Mouse (Mus musculus): ENCODE data around the gene Misp.

Gene Misp

DNA sequence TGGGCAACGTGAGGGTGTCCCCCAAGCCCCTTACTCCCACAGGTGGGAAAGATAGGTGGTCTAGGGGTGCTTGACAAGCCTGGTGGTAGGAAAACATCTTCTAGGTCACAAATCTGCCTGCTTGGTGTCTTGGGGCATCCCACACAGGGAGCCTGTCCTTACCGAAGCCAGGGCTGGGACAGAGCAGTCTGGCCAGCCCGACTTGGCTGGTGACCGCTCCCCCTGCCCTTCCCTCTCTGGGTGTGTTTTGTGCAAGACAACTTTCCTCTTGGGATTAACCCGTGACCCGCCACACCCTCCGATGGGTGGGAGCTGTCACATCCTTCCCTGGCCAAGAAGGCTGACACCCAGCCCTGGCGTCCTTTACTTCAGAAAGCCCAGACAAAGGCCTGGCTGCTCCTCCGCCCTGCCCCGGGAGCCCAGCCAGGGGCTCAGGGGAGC is 26.3 kb upstream of the Misp start:
- peak; percentile 73 to 88 for DNase-seq (ENCODE audit: low spot score in 2 of 2)

DNA sequence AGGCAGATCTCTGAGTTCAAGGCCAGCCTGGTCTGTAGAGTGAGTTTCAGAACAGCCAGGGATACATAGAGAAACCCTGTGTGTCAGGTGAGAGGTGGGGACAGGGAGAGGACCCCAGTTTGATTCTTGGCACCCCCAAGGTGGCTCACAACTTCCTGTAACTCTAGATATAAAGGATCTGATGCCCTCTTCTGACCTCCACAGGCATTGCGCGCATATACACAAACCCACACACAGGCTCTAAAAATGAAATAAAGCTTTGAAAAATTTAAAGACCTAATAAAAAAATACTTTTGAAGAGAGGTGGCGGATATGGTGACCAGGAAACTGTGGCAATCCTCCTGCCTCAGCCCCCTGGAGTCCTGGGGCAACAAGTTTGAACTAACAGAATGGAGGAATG is 24.9 kb upstream of the Misp start:
- DNase-seq (ENCODE audit: low spot score in 2 of 2), result no peak

DNA sequence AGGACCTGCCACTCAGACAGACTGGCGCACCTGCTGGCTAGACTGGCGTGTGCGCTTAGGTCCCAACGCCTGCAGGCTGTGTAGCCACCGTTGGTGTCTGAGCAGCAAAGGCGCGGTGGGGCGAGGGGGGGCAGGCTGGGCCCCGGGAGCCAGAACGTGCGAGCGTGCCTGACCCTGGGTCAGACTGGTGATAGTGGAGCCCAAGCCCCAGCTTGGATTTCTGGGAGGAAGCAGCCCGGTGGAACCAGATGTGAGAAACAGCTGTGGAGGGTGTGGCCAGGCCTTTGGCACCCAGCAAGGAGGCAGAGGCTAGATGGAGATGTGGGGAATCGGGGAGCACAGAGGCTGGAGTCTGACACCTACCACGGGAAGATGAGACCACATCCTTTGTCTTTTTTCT is 23.5 kb upstream of the Misp start:
- no peak for DNase-seq (ENCODE audit: low spot score in 2 of 2)

DNA sequence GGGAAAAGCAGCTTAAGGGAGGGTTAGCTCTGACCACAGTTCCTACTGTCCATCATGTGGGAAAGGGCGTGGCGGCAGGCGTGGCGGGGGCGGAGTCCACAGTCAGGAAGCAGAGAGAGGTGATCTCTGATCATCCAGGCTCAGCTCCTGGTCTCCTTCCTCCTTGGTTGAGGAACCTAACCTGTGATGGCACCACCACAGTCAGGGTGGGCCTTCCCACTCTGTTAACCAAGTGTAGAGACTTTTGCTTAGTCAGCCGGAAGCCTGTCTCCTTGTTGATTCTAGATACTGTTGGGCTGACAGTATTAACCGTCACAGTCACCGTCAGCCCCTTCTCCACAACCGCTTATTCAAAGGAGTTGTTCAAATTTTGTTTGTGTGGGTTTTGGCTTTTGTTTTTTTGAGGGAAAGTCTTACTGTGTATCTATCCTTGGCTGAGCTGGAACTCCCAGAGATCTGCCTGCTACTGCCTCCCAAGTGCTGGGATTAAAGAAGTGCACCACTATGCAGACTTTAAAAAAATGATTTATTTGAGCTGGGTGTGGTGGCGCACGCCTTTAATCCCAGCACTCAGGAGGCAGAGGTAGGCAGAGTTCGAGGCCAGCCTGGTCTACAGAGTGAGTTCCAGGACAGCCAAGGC is 22.4 kb upstream of the Misp start:
- DNase-seq (ENCODE audit: low spot score in 2 of 2), result no peak

DNA sequence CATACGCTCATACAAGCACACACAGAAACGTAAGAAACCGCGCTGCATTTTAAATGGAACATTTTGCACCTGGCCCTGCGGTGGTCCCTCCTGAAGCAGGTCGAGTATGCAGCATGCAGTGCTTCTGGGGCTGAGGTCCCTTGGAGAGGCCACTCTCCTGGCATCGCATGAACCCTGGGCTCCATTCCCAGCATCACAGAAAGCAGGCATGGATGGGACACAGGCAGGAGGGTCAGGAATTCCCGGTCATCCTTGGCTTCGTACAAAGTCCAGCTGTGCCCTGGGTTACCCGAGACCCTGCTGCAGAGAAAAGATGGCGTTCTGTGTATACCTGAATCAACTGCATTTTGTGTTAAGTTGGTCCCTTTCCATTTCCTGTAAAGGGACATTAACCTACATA is 20.3 kb upstream of the Misp start:
- DNase-seq (ENCODE audit: low spot score in 2 of 2), result no peak

DNA sequence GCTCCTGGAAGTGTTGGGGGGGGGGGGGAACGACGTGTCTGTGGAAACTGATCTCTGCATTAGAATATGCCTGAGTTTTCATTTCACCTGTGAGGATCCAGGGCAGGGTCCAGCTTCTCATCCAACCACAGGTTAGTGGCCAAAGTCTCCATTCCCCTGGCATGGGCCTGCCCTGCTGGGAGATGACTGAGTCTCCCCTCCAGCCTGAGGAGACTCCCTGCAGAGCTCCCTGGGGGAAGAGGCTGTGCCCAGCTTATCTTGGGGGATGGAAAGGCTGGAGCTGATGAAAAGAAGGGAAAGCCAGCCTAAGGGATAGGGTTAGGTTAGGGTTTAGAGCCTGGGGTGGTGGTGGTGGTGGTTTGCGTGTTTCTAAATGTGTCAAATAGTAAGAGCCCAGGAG is 19.0 kb upstream of the Misp start:
- no peak for DNase-seq (ENCODE audit: low spot score in 2 of 2)

DNA sequence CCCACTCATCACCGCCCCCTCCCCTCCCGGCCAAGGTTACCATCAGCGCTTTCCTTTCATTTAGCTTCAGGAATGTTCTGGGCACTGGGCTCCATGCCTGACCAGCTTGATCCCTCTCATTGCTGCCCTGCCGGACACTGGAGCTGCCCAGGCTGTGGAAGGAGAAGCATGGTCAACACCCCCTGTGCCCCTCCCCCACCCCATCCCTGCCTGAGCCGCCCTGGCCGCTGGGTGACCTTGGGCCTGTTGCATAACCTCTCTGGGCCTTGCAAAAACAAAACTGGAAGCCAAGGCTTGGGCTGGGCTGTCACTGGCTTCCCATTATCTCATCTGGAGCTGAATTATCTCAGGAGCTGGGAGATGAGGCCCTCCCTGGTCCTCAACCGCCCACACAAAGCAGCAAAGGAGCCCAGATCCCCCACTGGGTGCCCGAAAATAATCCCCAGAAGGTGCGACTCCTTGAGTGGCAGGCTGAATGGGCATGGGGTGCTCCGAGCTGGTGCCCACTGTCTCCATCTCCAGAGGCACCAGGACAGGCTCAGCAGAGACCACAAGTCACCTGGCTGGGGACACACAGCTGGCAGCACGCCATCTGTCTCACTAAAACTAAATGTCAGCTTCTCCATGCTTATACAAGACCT is 18.3 kb upstream of the Misp start:
- DNase-seq (ENCODE audit: low spot score in 2 of 2), result peak in 1 of 2 experiments; percentile 77

DNA sequence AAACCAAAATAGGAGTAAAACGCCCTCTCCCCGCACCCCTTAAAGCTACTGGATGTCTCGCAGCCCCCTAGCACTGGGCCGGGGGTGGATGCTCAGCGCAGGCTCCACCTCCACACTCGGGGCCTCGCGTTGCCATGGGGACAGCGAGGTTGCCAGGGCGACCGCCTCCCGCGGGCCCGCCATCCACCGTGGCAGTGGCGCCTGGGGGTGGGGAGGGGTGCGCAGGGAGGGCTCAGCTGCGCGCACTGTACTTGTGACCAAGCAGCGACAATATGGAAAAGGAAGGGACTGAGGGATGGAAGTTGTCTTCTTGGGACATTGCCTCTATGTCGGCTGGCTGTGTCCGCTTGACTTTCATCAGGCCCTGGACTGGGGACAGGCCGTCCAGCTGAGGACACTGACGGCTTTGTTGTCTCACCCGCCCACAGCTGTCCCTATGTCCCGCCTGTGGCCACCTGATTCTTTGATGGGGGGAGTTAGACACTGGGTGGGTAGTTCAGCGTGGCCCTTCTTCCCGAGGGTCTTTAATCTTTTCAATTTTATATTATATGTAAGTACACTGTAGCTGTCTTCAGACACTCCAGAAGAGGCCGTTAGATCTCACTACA is 17.0 kb upstream of the Misp start:
- DNase-seq (ENCODE audit: low spot score in 2 of 2), result no peak

DNA sequence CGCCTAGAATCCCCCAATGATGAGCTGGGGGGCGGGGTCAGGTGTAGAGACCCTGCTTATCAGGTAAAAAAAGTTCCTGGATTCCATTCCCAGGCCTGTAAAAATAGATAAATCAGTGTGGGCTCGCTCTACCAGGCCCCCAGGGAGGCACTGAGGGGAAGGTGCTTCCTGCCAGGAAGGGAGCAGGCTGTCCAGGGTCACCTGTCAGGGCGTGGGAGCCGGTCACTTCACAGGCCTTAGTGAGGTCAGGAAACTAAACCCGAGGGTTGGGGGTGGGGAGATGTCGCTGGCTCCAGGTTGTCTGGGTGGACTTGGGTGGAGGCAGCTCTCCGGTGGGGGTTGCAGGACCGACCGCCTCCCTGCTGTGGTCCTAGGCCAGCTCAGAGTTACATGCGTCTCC is 15.2 kb upstream of the Misp start:
- DNase-seq (ENCODE audit: low spot score in 2 of 2), result peak in 1 of 2 experiments; percentile 55

DNA sequence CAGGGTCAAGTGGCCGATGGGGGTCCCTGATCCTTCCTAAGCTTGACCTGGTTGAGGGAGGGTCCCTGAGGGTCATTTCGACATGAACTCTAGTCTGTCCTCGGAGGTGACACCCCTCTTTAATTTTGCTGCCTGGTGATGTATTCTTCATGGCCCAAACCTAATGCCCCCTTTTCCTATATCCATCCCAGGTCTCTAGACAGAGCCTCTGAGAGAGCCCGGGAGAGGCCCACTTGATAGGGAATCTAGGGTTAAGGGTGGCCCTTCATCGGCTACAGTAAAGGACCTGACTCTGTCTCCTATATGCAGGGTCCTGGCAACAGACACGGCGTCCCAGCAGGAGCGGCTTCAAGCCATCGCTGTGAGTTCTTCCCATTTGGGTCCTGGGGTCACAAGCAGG is 14.5 kb upstream of the Misp start:
- DNase-seq (ENCODE audit: low spot score in 2 of 2), result no peak

DNA sequence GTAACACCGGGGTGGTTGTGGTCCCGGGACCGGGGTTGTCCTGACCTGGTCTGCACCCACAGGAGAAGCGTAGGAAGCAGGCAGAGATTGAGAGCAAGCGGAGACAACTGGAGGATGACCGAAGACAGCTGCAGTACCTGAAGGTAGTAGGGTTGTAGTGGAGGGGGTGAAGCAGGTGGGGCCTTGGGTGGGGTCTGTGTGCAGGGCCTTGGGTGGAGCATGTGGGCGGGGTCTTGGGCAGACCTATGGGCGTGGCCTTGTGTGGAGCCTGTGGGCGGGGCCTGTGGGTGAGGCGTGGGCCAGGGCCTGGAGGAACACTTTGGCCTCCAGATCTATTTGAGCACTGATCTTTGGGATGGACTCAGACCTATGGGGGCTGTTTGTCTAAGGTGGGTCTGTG is 13.8 kb upstream of the Misp start:
- DNase-seq (ENCODE audit: low spot score in 2 of 2), result no peak

DNA sequence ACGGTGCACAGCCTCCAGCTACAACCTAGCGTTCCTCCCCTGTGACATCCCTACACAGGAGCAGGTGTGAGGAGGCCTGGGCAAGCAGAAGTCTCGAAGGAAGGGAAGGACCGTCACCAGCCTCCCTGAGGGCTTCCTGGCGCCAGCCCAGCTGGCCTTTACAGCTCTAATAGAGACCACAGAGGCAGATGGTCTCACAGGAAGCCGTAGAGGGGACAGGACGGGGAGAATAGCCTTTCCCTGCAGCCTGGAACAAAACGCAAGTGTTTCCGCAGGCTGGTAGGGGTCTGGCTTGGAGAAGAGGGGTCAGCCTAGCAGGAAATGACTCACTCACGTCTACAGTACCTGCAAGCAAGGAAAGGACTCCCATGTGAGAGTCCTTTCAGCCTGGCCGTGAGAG is 13.0 kb upstream of the Misp start:
- no peak for DNase-seq (ENCODE audit: low spot score in 2 of 2)

DNA sequence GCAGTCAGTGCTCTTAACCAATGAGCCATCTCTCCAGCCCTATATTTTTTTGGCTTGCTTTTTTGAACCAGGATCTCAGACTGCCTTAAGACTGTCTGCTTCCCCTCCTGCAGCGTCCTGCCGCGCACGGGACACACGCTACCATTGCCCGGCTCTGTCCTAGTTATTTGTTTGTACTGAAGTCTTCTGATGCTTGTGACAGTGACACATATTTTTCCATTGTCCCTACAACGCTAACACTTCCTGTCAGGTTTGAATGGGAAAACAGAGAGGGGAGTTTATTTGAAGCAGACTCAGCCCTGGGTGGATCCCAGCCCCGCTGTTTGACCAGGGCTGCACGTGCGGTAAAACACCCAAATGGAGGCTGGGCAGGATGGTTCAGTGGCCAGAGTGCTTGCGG is 12.1 kb upstream of the Misp start:
- no peak for DNase-seq (ENCODE audit: low spot score in 2 of 2)

DNA sequence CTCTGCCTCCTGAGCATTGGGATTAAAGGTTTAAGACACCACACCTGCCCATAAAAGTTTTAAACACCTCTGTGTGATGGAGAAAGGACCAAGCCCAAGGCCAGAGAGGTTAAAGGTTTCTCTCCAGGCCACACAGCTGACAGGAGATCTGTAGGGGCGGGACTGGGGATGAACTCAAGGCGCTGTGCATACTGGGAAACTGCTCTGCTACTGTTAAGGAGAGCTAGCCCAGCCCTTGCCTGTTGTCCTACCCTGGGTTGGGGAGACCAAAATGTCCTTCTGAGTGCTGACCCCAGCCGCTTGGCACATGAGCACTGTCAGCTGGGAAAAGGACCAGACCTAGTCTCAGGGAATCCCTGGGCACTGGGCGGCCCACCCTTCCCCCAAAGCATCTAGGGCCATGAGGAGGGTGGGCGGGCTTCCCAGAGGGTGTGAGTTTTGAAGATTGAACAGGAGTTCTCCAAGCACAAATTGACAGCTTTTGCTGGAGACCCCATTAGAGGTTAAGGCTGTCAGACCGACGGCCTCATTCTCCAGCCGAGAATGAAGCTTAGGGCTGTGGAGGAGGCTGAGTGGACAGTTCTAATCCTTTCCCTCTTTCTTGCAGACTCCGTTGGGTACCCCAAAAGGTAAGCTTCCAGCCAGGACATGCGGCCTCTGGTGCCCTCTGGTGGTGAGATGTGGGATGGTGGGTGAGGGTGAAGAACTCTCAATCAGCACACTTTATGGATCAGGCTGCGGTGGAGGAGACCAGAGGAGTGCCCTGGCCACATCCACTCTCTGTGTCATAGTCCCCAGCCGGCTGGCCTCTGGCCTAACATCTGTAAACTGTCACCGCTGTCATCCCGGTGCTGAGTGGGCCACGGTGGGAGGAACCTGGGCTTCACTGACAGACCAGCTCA is 8.8 kb upstream of the Misp start:
- DNase-seq (ENCODE audit: low spot score in 2 of 2), result peak; percentile 80 to 83

DNA sequence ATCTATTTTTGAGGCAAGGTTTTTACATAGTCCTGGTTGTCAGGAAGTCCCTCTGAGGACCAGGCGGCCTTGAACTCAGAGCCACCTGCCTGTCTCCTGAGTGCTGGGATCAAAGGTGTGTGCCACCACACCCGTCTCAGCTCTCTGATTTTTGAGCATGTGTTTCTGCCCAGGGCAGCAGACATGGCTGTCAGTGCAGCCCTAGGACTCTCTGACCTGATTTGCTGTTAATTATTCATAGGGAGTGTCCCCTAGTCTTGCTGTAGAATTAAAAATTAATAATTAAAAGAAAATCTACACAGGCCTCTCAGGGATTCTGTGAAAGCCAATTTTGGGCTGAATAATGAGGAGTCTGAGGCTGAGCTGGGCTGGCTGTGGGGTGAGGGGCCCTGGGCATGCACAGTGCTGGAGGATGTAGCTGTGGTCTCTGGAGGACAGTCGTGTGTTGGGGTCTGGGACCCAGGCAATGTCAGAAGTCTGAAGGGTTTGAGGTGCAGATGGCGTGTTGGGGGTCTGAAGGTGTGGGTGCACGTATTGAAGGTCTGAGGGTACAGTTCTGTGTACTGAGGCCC is 6.4 kb upstream of the Misp start:
- no peak for DNase-seq (ENCODE audit: low spot score in 2 of 2)

DNA sequence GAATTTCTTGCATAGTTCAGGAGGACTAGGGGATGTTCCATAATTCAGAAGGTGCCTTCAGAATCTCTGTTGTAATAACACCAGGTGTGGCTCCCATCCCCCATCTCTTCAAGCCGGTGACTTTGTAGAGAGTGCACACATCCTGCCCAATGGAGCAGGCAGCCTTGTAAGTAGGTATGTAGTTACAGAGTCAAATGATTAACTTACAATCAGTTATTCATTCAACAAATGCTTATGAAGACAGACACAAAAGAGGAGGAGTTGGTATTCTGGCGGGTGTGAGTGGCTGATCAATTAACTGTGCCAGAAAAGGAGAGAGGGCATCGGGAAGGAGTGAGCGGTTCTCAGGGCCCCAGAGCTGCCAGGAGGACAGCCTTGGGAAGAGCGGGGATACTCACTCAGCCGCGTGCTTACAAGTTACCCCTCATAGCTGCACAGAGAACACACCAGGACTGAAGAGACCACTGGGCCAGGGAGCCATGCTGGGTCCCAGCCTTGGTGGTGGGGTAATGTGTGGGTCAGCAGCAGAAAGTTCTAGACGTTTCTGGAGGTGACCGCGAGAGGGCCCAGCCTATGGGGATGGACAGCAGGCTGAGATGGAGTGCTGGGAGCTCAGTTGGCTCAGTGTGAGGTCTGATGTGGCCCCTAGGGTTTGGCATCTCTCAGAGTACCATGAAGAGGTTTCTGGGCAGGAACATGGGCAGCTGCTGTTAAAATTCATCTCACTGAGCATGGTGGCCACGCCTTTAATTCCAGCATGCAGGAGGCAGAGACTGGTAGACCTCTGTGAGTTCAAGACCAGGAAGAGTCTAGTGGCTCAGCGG is 4.9 kb upstream of the Misp start:
- no peak for DNase-seq (ENCODE audit: low spot score in 2 of 2)

DNA sequence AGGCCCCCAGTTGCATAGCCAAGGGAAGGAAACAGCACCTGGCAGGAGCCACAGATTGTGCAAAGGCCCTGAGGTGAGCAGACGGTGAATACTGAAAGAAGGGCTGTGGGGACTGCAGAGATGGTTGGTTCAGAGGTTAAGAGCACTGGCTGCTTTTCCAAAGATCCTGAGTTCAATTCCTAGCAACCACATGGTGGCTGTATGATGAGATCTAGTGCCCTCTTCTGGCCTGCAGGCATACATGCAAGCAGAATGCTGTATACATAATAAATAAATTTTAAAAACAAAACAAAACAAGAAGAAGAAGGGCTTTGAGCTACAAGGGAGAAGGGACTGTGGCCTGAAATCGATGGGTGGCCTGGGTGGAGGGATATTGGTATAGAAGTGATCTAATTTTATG is 3.7 kb upstream of the Misp start:
- DNase-seq (ENCODE audit: low spot score in 2 of 2), result no peak

DNA sequence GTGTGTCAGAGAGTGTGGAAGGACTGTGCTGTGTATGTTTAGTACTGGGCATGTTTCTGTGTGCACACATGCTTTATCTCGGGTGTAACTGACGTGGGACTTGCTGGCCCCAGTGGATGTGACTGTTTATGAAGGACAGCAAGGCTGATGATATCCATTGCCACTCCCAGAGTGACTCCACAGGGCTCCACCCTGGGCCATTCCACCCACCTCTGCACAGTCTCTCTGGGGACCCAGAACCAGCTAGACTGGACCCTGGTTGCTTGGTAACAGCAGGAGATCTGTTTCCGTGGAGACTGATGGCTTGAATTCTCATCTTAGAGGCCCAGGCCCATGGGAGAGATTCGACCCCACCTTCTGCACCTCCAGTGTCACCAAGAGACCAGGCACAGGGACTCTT is 2.6 kb upstream of the Misp start:
- no peak for DNase-seq (ENCODE audit: low spot score in 2 of 2)

DNA sequence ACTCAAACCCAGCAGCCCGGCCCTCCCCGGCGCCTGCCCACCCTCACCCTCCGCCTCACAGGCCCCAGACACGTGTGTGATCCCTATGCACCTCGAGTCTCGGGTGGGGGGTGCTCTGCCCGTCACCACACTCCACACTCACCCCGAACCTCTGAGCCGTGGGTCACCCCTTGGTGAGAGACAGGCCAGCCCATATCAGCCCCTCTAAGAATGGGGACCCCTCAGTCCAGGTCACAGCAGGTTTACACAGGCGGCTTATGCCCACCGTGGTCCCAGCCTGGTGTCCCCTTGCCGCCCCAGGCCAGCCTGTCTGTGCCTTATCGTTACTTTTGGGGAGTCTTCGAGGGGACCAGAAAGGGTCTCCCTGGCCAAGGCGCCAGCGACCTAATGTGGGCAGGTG is 1.2 kb upstream of the Misp start:
- DNase-seq (ENCODE audit: low spot score in 2 of 2), result no peak

DNA sequence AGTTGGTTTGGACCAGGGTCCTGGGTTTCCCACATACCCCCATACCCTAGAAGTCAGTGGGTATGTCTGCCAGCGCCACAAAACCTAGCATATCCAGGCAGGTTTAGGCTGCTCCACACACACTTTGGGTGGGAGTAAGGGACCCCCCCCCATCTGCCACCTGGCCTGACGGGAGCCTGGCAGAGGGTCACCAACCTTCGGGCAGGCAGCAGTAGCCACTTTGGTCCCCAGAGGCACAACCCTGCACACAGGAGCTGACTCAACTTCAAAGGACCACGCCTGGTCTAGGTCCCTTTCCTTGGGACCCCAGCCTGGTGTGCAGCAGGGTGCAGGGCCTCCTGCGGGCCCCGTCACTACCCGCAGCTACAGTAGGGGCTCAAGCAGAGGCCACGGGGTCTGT is 512 bp upstream of the Misp start:
- DNase-seq (ENCODE audit: low spot score in 2 of 2), result no peak

DNA sequence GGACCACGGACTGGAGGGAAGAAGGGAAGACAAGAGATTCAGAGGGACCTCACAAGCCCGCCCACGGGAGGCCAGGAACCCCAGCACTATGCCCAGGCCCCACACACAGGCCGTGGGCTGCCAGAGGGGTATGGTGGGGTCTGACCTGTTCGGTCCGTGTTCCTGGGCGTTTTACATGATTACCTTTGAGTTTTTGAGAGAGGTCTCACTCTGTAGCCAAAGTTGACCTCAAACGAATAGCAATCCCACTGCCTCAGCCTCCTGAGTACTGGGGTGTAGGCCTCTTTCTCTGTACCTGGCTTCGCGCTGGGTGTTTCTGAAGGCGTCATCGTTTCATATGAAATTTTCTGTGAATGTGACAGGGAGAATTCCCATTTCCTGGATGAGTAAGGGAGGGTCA is 942 bp downstream of the Misp start:
- no peak for DNase-seq (ENCODE audit: low spot score in 2 of 2)
